Mouse (Mus musculus) myocyte (in vitro differentiated cells): ENCODE measurements around the gene Lrsam1.

ENCODE experiments used
- E2F4 ChIP-seq: IDR thresholded peaks from one replicate; pipeline ENCODE4 v1.6.1; 2011; ENCODE audit warnings: mild to moderate bottlenecking, control low read depth, moderate library complexity; ENCODE audit not compliant: insufficient read depth
- MAX ChIP-seq: IDR thresholded peaks from one replicate; pipeline ENCODE4 v1.6.1; 2011; ENCODE audit warnings: low read depth, mild to moderate bottlenecking, control low read depth
- MYOG ChIP-seq, 3 experiments: IDR thresholded peaks; one replicate each; pipeline ENCODE4 v1.6.1; 2011; ENCODE audit warnings: control low read depth in 2 of 3, low read depth in 2 of 3, mild to moderate bottlenecking in 2 of 3; ENCODE audit not compliant: insufficient read length in 2 of 3, control insufficient read depth in 1 of 3, insufficient read depth in 1 of 3
- POLR2A ChIP-seq: IDR thresholded peaks from one replicate; pipeline ENCODE4 v1.6.1; 2011; ENCODE audit warnings: low read depth, mild to moderate bottlenecking, control low read depth, moderate library complexity; ENCODE audit not compliant: insufficient read length
- POLR2AphosphoS2 ChIP-seq: IDR thresholded peaks from one replicate; pipeline ENCODE4 v1.6.1; 2011; ENCODE audit warnings: low read depth, control low read depth; ENCODE audit not compliant: insufficient read length
- REST ChIP-seq: IDR thresholded peaks from one replicate; pipeline ENCODE4 v1.6.1; 2011; ENCODE audit warnings: mild to moderate bottlenecking, control low read depth, moderate library complexity; ENCODE audit not compliant: insufficient read depth, insufficient read length
- TCF3 ChIP-seq: IDR thresholded peaks from one replicate; pipeline ENCODE4 v1.6.1; 2011; ENCODE audit warnings: low read depth, control low read depth; ENCODE audit not compliant: insufficient read length

DNA sequence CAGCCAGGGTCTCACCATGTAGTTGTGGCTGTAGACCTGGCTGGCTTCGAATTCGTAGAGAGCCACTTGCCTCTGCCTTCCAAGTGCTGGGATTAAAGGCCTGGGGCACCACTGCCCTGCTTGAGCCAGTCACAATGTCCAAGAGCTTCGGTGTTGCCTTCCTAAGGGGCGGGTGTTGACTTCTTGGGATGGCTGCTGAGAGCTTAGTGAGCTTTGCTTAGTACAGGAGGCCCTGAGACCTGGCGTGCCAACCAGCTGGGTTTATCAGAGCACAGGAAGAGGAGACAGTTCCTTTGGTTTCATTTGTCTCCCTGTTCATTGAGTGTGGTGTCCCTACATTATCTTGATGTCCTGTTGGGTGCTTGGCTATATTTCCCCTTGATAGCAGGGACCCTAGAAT lies 84.1 kb downstream of the Lrsam1 start:
- TF ChIP-seq TCF3 (no peak), MAX (no peak), POLR2A (no peak), REST (no peak), POLR2AphosphoS2 (no peak), MYOG (IDR thresholded peaks at IDR 0.05; ENCODE audit: control insufficient read depth in 1 of 3, insufficient read depth in 1 of 3, insufficient read length in 2 of 3, low read depth in 2 of 3) (no peak), E2F4 (no peak)
